Mouse (Mus musculus): Measurements from ENCODE around the gene Gm20929.
"Not testable (repeated sequence)": the region's sequence is repeated elsewhere in the genome, so short reads cannot be mapped to it uniquely, and the experiment has no call there.

Gene Gm20929

DNA sequence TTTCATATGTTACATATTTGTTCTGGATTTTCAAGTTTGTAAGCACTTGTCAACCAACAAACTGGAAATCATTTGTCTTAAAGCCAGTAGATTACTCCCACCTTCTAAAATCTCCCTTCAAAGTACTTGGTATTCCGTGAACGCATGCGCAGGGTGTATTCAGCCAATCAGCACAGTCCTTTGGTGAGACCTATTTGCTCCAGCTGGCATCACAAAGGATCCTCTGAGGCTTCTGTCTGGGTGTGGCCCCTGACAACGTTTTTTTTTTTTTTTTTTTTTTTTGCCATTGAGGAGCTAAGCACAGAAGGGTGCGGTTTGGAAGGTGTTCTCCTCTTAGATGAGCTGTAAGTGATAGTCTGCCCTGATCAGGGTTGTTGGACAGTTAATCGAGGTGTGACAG lies at the start of gene Gm20929:
TSS of gene Gm20929 (plus strand) at position 301 of the 400 bp plus-strand sequence.
- in situ Hi-C loops (cut with MseI, MboI) = not testable (repeated sequence)
